Mouse (Mus musculus): ENCODE measurements around the gene Erich4.

DNA sequence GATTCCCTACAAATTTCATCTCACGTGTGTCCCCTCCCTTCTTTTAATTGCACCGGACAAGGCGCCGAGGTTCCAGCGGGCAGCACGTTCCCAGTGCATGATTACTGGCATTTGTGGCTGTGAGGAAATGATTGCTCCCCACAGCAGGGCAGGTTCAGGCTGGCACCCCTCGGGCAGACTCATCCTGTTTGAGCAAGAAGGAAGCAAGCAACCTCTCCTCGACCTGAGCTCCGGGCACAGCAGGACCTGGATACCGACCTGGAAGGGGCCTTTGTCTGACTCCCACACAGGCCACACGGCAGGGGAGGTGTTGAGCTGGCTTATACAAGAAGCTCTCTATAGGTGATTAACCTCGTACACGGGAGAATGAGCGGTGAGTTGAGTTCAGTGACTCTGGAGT is 29.4 kb upstream of the Erich4 start:
- no peak for TF ChIP-seq CTCF (IDR thresholded peaks at IDR 0.05; ENCODE audit: extremely low read depth, insufficient read depth, low read length)
- TF ChIP-seq POLR2A (IDR thresholded peaks at IDR 0.05; ENCODE audit: extremely low read depth, insufficient read depth, low read length), result no peak

Measured in cortical plate, adult 2 months (tissue).